Mouse (Mus musculus) C2C12 (cell line): ENCODE measurements around the gene Hoxc10.

ENCODE experiments used
- CEBPB ChIP-seq: IDR thresholded peaks from one replicate; pipeline ENCODE4 v1.6.1; 2011; ENCODE audit warnings: low read depth, mild to moderate bottlenecking, control low read depth, moderate library complexity
- CTCF ChIP-seq: IDR thresholded peaks from one replicate; pipeline ENCODE4 v1.5.1; 2011; ENCODE audit not compliant: control insufficient read depth, insufficient read depth, insufficient read length
- MAX ChIP-seq: IDR thresholded peaks from one replicate; pipeline ENCODE4 v1.6.1; 2011; ENCODE audit warnings: mild to moderate bottlenecking, control low read depth
- MYOD1 ChIP-seq: IDR thresholded peaks from one replicate; pipeline ENCODE4 v1.6.1; 2011; ENCODE audit warnings: low read depth; ENCODE audit not compliant: control insufficient read depth, insufficient read length
- MYOG ChIP-seq: IDR thresholded peaks from one replicate; pipeline ENCODE4 v1.6.1; 2011; ENCODE audit not compliant: control insufficient read depth, insufficient read length; ENCODE audit errors: extremely low read depth
- USF1 ChIP-seq: IDR thresholded peaks from one replicate; pipeline ENCODE4 v1.6.1; 2011; ENCODE audit warnings: low read depth, mild to moderate bottlenecking, control low read depth, moderate library complexity

DNA sequence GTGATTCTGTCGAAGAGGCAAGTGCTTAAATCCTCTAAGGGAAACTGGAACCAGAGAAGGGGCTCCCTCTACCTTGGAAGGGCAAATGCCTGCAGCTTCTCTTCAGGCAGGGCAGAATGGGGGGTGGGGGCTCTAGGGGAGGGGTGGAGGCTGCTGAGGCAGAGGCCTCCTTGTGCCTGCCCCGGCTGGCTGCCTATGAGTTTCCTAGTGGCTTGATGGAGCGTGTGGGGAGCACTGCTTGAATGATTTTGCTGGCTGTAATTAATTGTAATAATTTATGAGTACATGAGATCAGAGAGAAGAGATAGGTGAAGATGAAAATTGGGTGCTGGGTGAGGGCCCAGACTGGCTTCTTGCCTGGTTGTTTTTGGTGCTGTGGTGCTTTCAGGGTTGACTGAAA, 18.3 kb downstream of the Hoxc10 start:
- TF ChIP-seq CTCF (no peak), MYOG (no peak), MYOD1 (no peak), USF1 (no peak), CEBPB (no peak), MAX (no peak)
